Mouse (Mus musculus): Measurements from ENCODE around the gene Sf1. TPM values are rescaled to one million over a fixed set of nuclear protein-coding genes. Genes with fewer than 3 reads are reported as not detected.
A peak's percentile ranks its signal among the peaks of the same experiment; 100 is the strongest.

Gene Sf1
- polyA plus RNA-seq, 1 experiment from 2014 or later: 81.4 TPM

GRCm38 (mm10) chr19:6408749-6409148, 45.3 kb downstream of the Sf1 start:
- Histone ChIP-seq H3K4me1 (ENCODE audit: control insufficient read depth, insufficient read depth, low read depth, low read length) (no peaks in the 10 kb centered on the region), H3K4me3 (ENCODE audit: low read length) (no peak overlapping the region), H3K27me3 (replicated peaks; ENCODE audit: control insufficient read depth, insufficient read depth, low read length) (no peaks in the 10 kb centered on the region), H3K9me3 (ENCODE audit: control insufficient read depth, low read length) (no peaks in the 10 kb centered on the region), H3K4me2 (ENCODE audit: low read length) (no peak overlapping the region), H3K9ac (ENCODE audit: low read depth, low read length) (no peak overlapping the region), H3K36me3 (ENCODE audit: control insufficient read depth, insufficient read depth, low read length) (peaks cover 3% of the 10 kb centered on the region; the same call in 1 of the 2 replicates), H3K27ac (ENCODE audit: low read depth, low read length) (no peak overlapping the region)
- 70% methylated on average over 8 of the region's 8 CpGs for WGBS
- ATAC-seq: no peak

GRCm38 (mm10) chr19:6409176-6409575, 45.7 kb downstream of the Sf1 start:
- 75% methylated on average over 5 of the region's 5 CpGs for whole genome bisulfite sequencing
- H3K4me1 ChIP-seq (ENCODE audit: control insufficient read depth, insufficient read depth, low read depth, low read length): no peaks in the 10 kb centered on the region

GRCm38 (mm10) chr19:6409936-6410335, 46.4 kb downstream of the Sf1 start:
- Histone ChIP-seq H3K27me3 (replicated peaks; ENCODE audit: control insufficient read depth, insufficient read depth, low read length) (no peaks in the 10 kb centered on the region), H3K9me3 (ENCODE audit: control insufficient read depth, low read length) (no peaks in the 10 kb centered on the region), H3K9ac (ENCODE audit: low read depth, low read length) (no peak overlapping the region), H3K4me2 (ENCODE audit: low read length) (no peak overlapping the region), H3K4me1 (ENCODE audit: control insufficient read depth, insufficient read depth, low read depth, low read length) (no peaks in the 10 kb centered on the region; the same call in 1 of the 2 replicates), H3K4me3 (ENCODE audit: low read length) (no peak overlapping the region), H3K36me3 (ENCODE audit: control insufficient read depth, insufficient read depth, low read length) (peaks cover 3% of the 10 kb centered on the region; the same call in 1 of the 2 replicates), H3K27ac (ENCODE audit: low read depth, low read length) (no peak overlapping the region)
- WGBS: 87% methylated on average over 5 of the region's 5 CpGs
- no peak for ATAC-seq

More at GRCm38 (mm10) chr19:6409176-6409575, 45.7 kb downstream of the Sf1 start:
- no peak overlapping the region for H3K9ac ChIP-seq (ENCODE audit: low read depth, low read length)
- H3K9me3 ChIP-seq (ENCODE audit: control insufficient read depth, low read length): no peaks in the 10 kb centered on the region
- no peak overlapping the region for H3K4me3 ChIP-seq (ENCODE audit: low read length)
- no peak overlapping the region for H3K27ac ChIP-seq (ENCODE audit: low read depth, low read length)
- H3K27me3 ChIP-seq (replicated peaks; ENCODE audit: control insufficient read depth, insufficient read depth, low read length): no peaks in the 10 kb centered on the region
- H3K4me2 ChIP-seq (ENCODE audit: low read length): no peak overlapping the region
- H3K36me3 ChIP-seq (ENCODE audit: control insufficient read depth, insufficient read depth, low read length): peaks cover 3% of the 10 kb centered on the region; the same call in 1 of the 2 replicates
- no peak for ATAC-seq

GRCm38 (mm10) chr19:6412798-6413197, 49.3 kb downstream of the Sf1 start:
- H3K9ac ChIP-seq (ENCODE audit: low read depth, low read length): no peak overlapping the region
- no peak overlapping the region for H3K27ac ChIP-seq (ENCODE audit: low read depth, low read length)
- ATAC-seq: no peak
- no peak overlapping the region for H3K4me3 ChIP-seq (ENCODE audit: low read length)
- H3K4me1 ChIP-seq (ENCODE audit: control insufficient read depth, insufficient read depth, low read depth, low read length): peaks cover 28% of the 10 kb centered on the region
- 75% methylated on average over 14 of the region's 14 CpGs for WGBS
- no peak overlapping the region for H3K4me2 ChIP-seq (ENCODE audit: low read length)
- no peaks in the 10 kb centered on the region for H3K9me3 ChIP-seq (ENCODE audit: control insufficient read depth, low read length)
- no peaks in the 10 kb centered on the region for H3K27me3 ChIP-seq (replicated peaks; ENCODE audit: control insufficient read depth, insufficient read depth, low read length)
- H3K36me3 ChIP-seq (ENCODE audit: control insufficient read depth, insufficient read depth, low read length): no peaks in the 10 kb centered on the region; the same call in 1 of the 2 replicates

GRCm38 (mm10) chr19:6415454-6415853, 52.0 kb downstream of the Sf1 start:
- ATAC-seq: no peak
- Histone ChIP-seq H3K4me1 (ENCODE audit: control insufficient read depth, insufficient read depth, low read depth, low read length) (peaks cover 34% of the 10 kb centered on the region), H3K4me3 (ENCODE audit: low read length) (no peak overlapping the region), H3K27ac (ENCODE audit: low read depth, low read length) (peak overlapping the region; percentile 77), H3K27me3 (replicated peaks; ENCODE audit: control insufficient read depth, insufficient read depth, low read length) (no peaks in the 10 kb centered on the region), H3K4me2 (ENCODE audit: low read length) (no peak overlapping the region), H3K9ac (ENCODE audit: low read depth, low read length) (peak overlapping the region; percentile 28), H3K9me3 (ENCODE audit: control insufficient read depth, low read length) (no peaks in the 10 kb centered on the region), H3K36me3 (ENCODE audit: control insufficient read depth, insufficient read depth, low read length) (no peaks in the 10 kb centered on the region)
- 34% methylated on average over 6 of the region's 6 CpGs for WGBS

GRCm38 (mm10) chr19:6416124-6416770, 52.8 kb downstream of the Sf1 start:
- Histone ChIP-seq H3K4me3 (ENCODE audit: low read length) (no peak overlapping the region), H3K36me3 (ENCODE audit: control insufficient read depth, insufficient read depth, low read length) (no peaks in the 10 kb centered on the region), H3K4me1 (ENCODE audit: control insufficient read depth, insufficient read depth, low read depth, low read length) (peaks cover 42% of the 10 kb centered on the region), H3K27ac (ENCODE audit: low read depth, low read length) (peak overlapping the region; percentile 77), H3K27me3 (replicated peaks; ENCODE audit: control insufficient read depth, insufficient read depth, low read length) (no peaks in the 10 kb centered on the region), H3K9me3 (ENCODE audit: control insufficient read depth, low read length) (no peaks in the 10 kb centered on the region), H3K4me2 (ENCODE audit: low read length) (peak overlapping the region; percentile 11; the same call in 1 of the 2 replicates), H3K9ac (ENCODE audit: low read depth, low read length) (peak overlapping the region; percentile 48)
- 0 out of 2 replicates have a peak, but pooled peaks have one; percentile 3 for ATAC-seq
- WGBS: 2% methylated on average over 9 of the region's 9 CpGs

GRCm38 (mm10) chr19:6416894-6417761, 53.6 kb downstream of the Sf1 start:
- 60% methylated on average over 11 of the region's 12 CpGs for WGBS
- Histone ChIP-seq H3K27me3 (replicated peaks; ENCODE audit: control insufficient read depth, insufficient read depth, low read length) (no peaks in the 10 kb centered on the region), H3K27ac (ENCODE audit: low read depth, low read length) (peak overlapping the region; percentile 95), H3K4me2 (ENCODE audit: low read length) (peak overlapping the region; percentile 92; the same call in 1 of the 2 replicates), H3K9ac (ENCODE audit: low read depth, low read length) (0 out of 2 replicates have a peak overlapping the region, but pooled peaks have one; percentile 48), H3K4me1 (ENCODE audit: control insufficient read depth, insufficient read depth, low read depth, low read length) (peaks cover 50% of the 10 kb centered on the region), H3K36me3 (ENCODE audit: control insufficient read depth, insufficient read depth, low read length) (no peaks in the 10 kb centered on the region), H3K9me3 (ENCODE audit: control insufficient read depth, low read length) (no peaks in the 10 kb centered on the region), H3K4me3 (ENCODE audit: low read length) (no peak overlapping the region)
- ATAC-seq: no peak

GRCm38 (mm10) chr19:6418233-6418879, 54.9 kb downstream of the Sf1 start, which contains the start of gene Nrxn2:
Gene Nrxn2, plus strand, starts transcription at chr19:6418731.
- H3K9me3 ChIP-seq (ENCODE audit: control insufficient read depth, low read length): no peaks in the 10 kb centered on the region
- WGBS: 1% methylated on average over 42 of the region's 46 CpGs
- H3K4me3 ChIP-seq (ENCODE audit: low read length): peak within 1 kb of the TSS; percentile 70
- H3K4me1 ChIP-seq (ENCODE audit: control insufficient read depth, insufficient read depth, low read depth, low read length): peaks cover 62% of the 10 kb centered on the region
- no peaks in the 10 kb centered on the region for H3K27me3 ChIP-seq (replicated peaks; ENCODE audit: control insufficient read depth, insufficient read depth, low read length)
- H3K36me3 ChIP-seq (ENCODE audit: control insufficient read depth, insufficient read depth, low read length): no peaks in the 10 kb centered on the region
- H3K27ac ChIP-seq (ENCODE audit: low read depth, low read length): peak within 1 kb of the TSS; percentile 95
- peak within 1 kb of the TSS; percentile 92 for H3K4me2 ChIP-seq (ENCODE audit: low read length)
- ATAC-seq: peak; percentile 94
- peak within 1 kb of the TSS; percentile 86 for H3K9ac ChIP-seq (ENCODE audit: low read depth, low read length)
